Mouse (Mus musculus) olfactory bulb, adult 2 months (tissue): ENCODE data around the gene Ttc19. TPM values are rescaled to one million over a fixed set of nuclear protein-coding genes. Genes with fewer than 3 reads are reported as not detected.
"Not testable (repeated sequence)": the region's sequence is repeated elsewhere in the genome, so short reads cannot be mapped to it uniquely, and the experiment has no call there.

Experiments
- H3K27ac ChIP-seq: fragments of 200-500 bp; 2 replicates; pipeline ENCODE4 v1.5.1; 2012; ENCODE audit warnings: low read depth, low read length; ENCODE audit not compliant: insufficient read depth
- H3K4me1 ChIP-seq: fragments of 200-500 bp; 2 replicates; pipeline ENCODE4 v1.6.1; 2012; ENCODE audit warnings: low read length; ENCODE audit not compliant: control insufficient read depth, insufficient read depth
- H3K4me3 ChIP-seq: fragments of 200-500 bp; 2 replicates; pipeline ENCODE4 v1.5.1; 2012; ENCODE audit warnings: mild to moderate bottlenecking, low read depth, low read length, moderate library complexity; ENCODE audit not compliant: insufficient read depth
- CTCF ChIP-seq: fragments of 200-500 bp; IDR thresholded peaks from 2 replicates; pipeline ENCODE4 v1.5.1; 2012; ENCODE audit warnings: low read depth, mild to moderate bottlenecking, low read length, moderate library complexity; ENCODE audit not compliant: insufficient read depth
- POLR2A ChIP-seq: fragments of 200-500 bp; IDR thresholded peaks from 2 replicates; pipeline ENCODE4 v1.6.1; 2012; ENCODE audit warnings: mild to moderate bottlenecking, low read depth, low read length, moderate library complexity; ENCODE audit not compliant: insufficient read depth
- WGBS: fragments of 180-500 bp; shearing (Covaris S2); methylation state at CpG from one replicate; pipeline ENCODE4 v1.1.7; 2018; 5-methylcytosine and 5-hydroxymethylcytosine counted together
- polyA plus RNA-seq: library from polyadenylated mRNA; stranded (reverse); fragments of >200 nt; gene quantifications from 2 replicates; pipeline ENCODE4 v1.2.4, GENCODE M21; 2012; ENCODE audit warnings: low replicate concordance; ENCODE audit not compliant: missing spikeins, insufficient read depth, insufficient read length

Gene Ttc19
- polyA plus RNA-seq, 1 experiment = not detected

- H3K4me1 ChIP-seq = no peaks in the 10 kb centered on the region
- TF ChIP-seq CTCF = no peak
- TF ChIP-seq POLR2A = no peak
- H3K27ac ChIP-seq = no peak overlapping the region
- no peak overlapping the region for H3K4me3 ChIP-seq
- 89% methylated on average over 6 of the region's 6 CpGs for WGBS
These were observed 85.6 kb downstream of the Ttc19 start for GRCm38 (mm10) chr11:62366879-62367278.

- no peak for TF ChIP-seq CTCF
- TF ChIP-seq POLR2A = no peak
- H3K4me3 ChIP-seq = no peak overlapping the region
- H3K4me1 ChIP-seq = no peaks in the 10 kb centered on the region
- no peak overlapping the region for H3K27ac ChIP-seq
These were observed 88.7 kb downstream of the Ttc19 start for GRCm38 (mm10) chr11:62369924-62370323.

GRCm38 (mm10) chr11:62371776-62372175 is 90.5 kb downstream of the Ttc19 start:
- TF ChIP-seq CTCF (no peak), POLR2A (no peak)
- Histone ChIP-seq H3K4me1 (no peaks in the 10 kb centered on the region), H3K4me3 (no peak overlapping the region), H3K27ac (no peak overlapping the region)
- WGBS = 91% methylated on average over 2 of the region's 2 CpGs

GRCm38 (mm10) chr11:62377202-62377851 is 96.1 kb downstream of the Ttc19 start:
- WGBS = 85% methylated on average over 6 of the region's 6 CpGs

More at GRCm38 (mm10) chr11:62377202-62377851, 96.1 kb downstream of the Ttc19 start:
- H3K4me1 ChIP-seq, H3K27ac ChIP-seq, H3K4me3 ChIP-seq: not testable (repeated sequence)

Other genes starting within 250 kb of the Ttc19 start
- gene Adora2b, start 32.5 kb upstream of the Ttc19 start, polyA plus RNA-seq = not detected in 2 replicates
- gene Zswim7, start 98 bp upstream of the Ttc19 start, polyA plus RNA-seq = not detected in 2 replicates
- not detected in 2 replicates for gene Pigl, start 177.0 kb downstream of the Ttc19 start, polyA plus RNA-seq
- 538 TPM in 1 of 2 replicates, not detected in the other for gene Ncor1, start 177.1 kb downstream of the Ttc19 start, polyA plus RNA-seq